Mouse (Mus musculus): Measurements from ENCODE around the gene Tspan12.
"Not testable (repeated sequence)": the region's sequence is repeated elsewhere in the genome, so short reads cannot be mapped to it uniquely, and the experiment has no call there.

The Tspan12 gene

GRCm38 (mm10) chr6:21828001-21828400 is 24.3 kb downstream of the Tspan12 start:
- DNase-seq (ENCODE audit: low spot score): no peak

GRCm38 (mm10) chr6:21823694-21824093 is 28.6 kb downstream of the Tspan12 start:
- no peak for DNase-seq (ENCODE audit: low spot score)

- no peak for DNase-seq (ENCODE audit: low spot score)
These were observed 29.0 kb downstream of the Tspan12 start for GRCm38 (mm10) chr6:21823281-21823680.

GRCm38 (mm10) chr6:21822721-21823134 is 29.6 kb downstream of the Tspan12 start:
- no peak for DNase-seq (ENCODE audit: low spot score)

- no peak for DNase-seq (ENCODE audit: low spot score)
These were observed 34.1 kb downstream of the Tspan12 start for GRCm38 (mm10) chr6:21818107-21818807.

GRCm38 (mm10) chr6:21806005-21806404 is 46.3 kb downstream of the Tspan12 start:
- DNase-seq (ENCODE audit: low spot score): no peak

- DNase-seq (ENCODE audit: low spot score): no peak
These were observed 47.2 kb downstream of the Tspan12 start for GRCm38 (mm10) chr6:21805013-21805570.

- no peak for DNase-seq (ENCODE audit: low spot score)
These were observed 48.6 kb downstream of the Tspan12 start for GRCm38 (mm10) chr6:21803483-21804340.

GRCm38 (mm10) chr6:21798581-21798980 is 53.7 kb downstream of the Tspan12 start:
- DNase-seq (ENCODE audit: low spot score): no peak

GRCm38 (mm10) chr6:21797087-21797486 is 55.2 kb downstream of the Tspan12 start:
- no peak for DNase-seq (ENCODE audit: low spot score)

GRCm38 (mm10) chr6:21796413-21796812 is 55.9 kb downstream of the Tspan12 start:
- DNase-seq (ENCODE audit: low spot score): no peak

- no peak for DNase-seq (ENCODE audit: low spot score)
These were observed 56.9 kb downstream of the Tspan12 start for GRCm38 (mm10) chr6:21795410-21795809.

- no peak for DNase-seq (ENCODE audit: low spot score)
These were observed 57.3 kb downstream of the Tspan12 start for GRCm38 (mm10) chr6:21795072-21795407.

GRCm38 (mm10) chr6:21794337-21795071 is 57.8 kb downstream of the Tspan12 start:
- DNase-seq (ENCODE audit: low spot score): no peak

GRCm38 (mm10) chr6:21791307-21791706 is 61.0 kb downstream of the Tspan12 start:
- no peak for DNase-seq (ENCODE audit: low spot score)

GRCm38 (mm10) chr6:21790550-21791086 is 61.7 kb downstream of the Tspan12 start:
- no peak for DNase-seq (ENCODE audit: low spot score)

- no peak for DNase-seq (ENCODE audit: low spot score)
These were observed 62.3 kb downstream of the Tspan12 start for GRCm38 (mm10) chr6:21790036-21790435.

- not testable (repeated sequence) for DNase-seq (ENCODE audit: low spot score)
These were observed 62.7 kb downstream of the Tspan12 start for GRCm38 (mm10) chr6:21789582-21789981.

- no peak for DNase-seq (ENCODE audit: low spot score)
These were observed 64.6 kb downstream of the Tspan12 start for GRCm38 (mm10) chr6:21787757-21788156.

- no peak for DNase-seq (ENCODE audit: low spot score)
These were observed 65.0 kb downstream of the Tspan12 start for GRCm38 (mm10) chr6:21787274-21787673.

- no peak for DNase-seq (ENCODE audit: low spot score)
These were observed 78.0 kb downstream of the Tspan12 start for GRCm38 (mm10) chr6:21774213-21774916.

Measured in spleen, adult 12 weeks (tissue).